16 mouse cellular contexts compared by ENCODE assay signal in the genomic region with DNA sequence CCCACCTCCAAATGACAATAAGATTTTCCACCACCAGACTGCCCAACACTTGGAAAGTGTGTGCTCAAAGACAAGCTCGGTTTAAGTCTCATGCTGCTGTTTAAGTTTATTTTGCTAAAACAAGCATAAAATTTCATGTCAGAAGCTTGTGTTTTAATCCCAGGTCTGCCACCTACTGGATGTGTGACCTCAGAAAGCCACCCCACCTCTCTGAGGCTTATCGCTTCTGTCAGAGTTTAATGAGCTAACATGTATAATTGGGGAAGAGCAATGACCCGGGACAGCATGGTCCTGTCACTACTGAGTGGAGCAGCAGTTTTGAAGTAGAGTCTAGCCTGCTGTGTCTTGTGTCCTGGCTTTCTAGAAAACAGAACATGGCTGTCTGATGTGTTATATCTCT.
DNase-seq lines count a peak whose midpoint lies in the region; ATAC-seq and TF ChIP-seq lines count a peak whose summit lies in the region.
"Had no signal": no experiment of that assay in that cellular context is flagged by ENCODE, and none has a peak within 500 bp of the region (broad histone marks: within the 10 kb centered on the region; RNA-seq: fewer than 3 reads in every experiment).

No protein-coding gene starts in this region.

- DNase-seq in liver, postnatal 0 days: no peak
- DNase-seq in liver, embryonic 11.5 days (ENCODE audit: low spot score): no peak
- DNase-seq in Muller cell, postnatal 12 days (ENCODE audit: inconsistent ontology term): peak; percentile 41
- DNase-seq in brain, adult 2 months (ENCODE audit: low read depth, low spot score): peak; percentile 45
- DNase-seq: cerebellum, adult 11 months; gastrocnemius, postnatal 14 days; kidney, adult 8-10 months; thymus, postnatal 14 days had no signal

- H3K27ac ChIP-seq in intestine, postnatal 0 days (ENCODE audit: low read depth, low read length): no peak overlapping the region
- no peak overlapping the region for H3K27ac ChIP-seq in intestine, embryonic 15.5 days
- no peak overlapping the region for H3K27ac ChIP-seq in liver, postnatal 0 days (ENCODE audit: low read depth)
- H3K27ac ChIP-seq in liver, embryonic 11.5 days (ENCODE audit: low read depth, low read length): no peak overlapping the region
- H3K27ac ChIP-seq: forebrain, embryonic 13.5 days; heart, embryonic 13.5 days; hindbrain, embryonic 12.5 days; limb, embryonic 13.5 days; midbrain, embryonic 13.5 days had no signal

- H3K4me1 ChIP-seq in intestine, postnatal 0 days (replicated peaks; ENCODE audit: control insufficient read depth, insufficient read depth, low read length): no peaks in the 10 kb centered on the region
- no peaks in the 10 kb centered on the region for H3K4me1 ChIP-seq in intestine, embryonic 15.5 days (replicated peaks)
- no peaks in the 10 kb centered on the region for H3K4me1 ChIP-seq in liver, postnatal 0 days (ENCODE audit: insufficient read depth)
- no peaks in the 10 kb centered on the region for H3K4me1 ChIP-seq in liver, embryonic 11.5 days (replicated peaks; ENCODE audit: control insufficient read depth, insufficient read depth, low read length)
- H3K4me1 ChIP-seq: forebrain, embryonic 13.5 days; heart, embryonic 13.5 days; hindbrain, embryonic 12.5 days; limb, embryonic 13.5 days; midbrain, embryonic 13.5 days had no signal

- no peaks in the 10 kb centered on the region for H3K36me3 ChIP-seq in intestine, postnatal 0 days (ENCODE audit: control insufficient read depth, insufficient read depth)
- no peaks in the 10 kb centered on the region for H3K36me3 ChIP-seq in intestine, embryonic 15.5 days
- no peaks in the 10 kb centered on the region for H3K36me3 ChIP-seq in liver, postnatal 0 days (replicated peaks; ENCODE audit: insufficient read depth, low read length)
- no peaks in the 10 kb centered on the region for H3K36me3 ChIP-seq in liver, embryonic 11.5 days (ENCODE audit: control insufficient read depth, insufficient read depth, low read length)
- H3K36me3 ChIP-seq: heart, embryonic 13.5 days; hindbrain, embryonic 12.5 days; limb, embryonic 13.5 days; midbrain, embryonic 13.5 days had no signal

- H3K4me3 ChIP-seq in intestine, postnatal 0 days (ENCODE audit: low read depth, low read length): no peak overlapping the region
- no peak overlapping the region for H3K4me3 ChIP-seq in intestine, embryonic 15.5 days (replicated peaks)
- no peak overlapping the region for H3K4me3 ChIP-seq in liver, postnatal 0 days (ENCODE audit: low read depth, low read length)
- no peak overlapping the region for H3K4me3 ChIP-seq in liver, embryonic 11.5 days (ENCODE audit: low read depth, low read length)
- H3K4me3 ChIP-seq: forebrain, embryonic 13.5 days; heart, embryonic 13.5 days; hindbrain, embryonic 12.5 days; limb, embryonic 13.5 days; midbrain, embryonic 13.5 days had no signal

- no peaks in the 10 kb centered on the region for H3K27me3 ChIP-seq in intestine, postnatal 0 days (replicated peaks; ENCODE audit: control insufficient read depth, insufficient read depth, low read length)
- H3K27me3 ChIP-seq in intestine, embryonic 15.5 days (replicated peaks): no peaks in the 10 kb centered on the region
- no peaks in the 10 kb centered on the region for H3K27me3 ChIP-seq in liver, postnatal 0 days (ENCODE audit: insufficient read depth, low read length)
- no peaks in the 10 kb centered on the region for H3K27me3 ChIP-seq in liver, embryonic 11.5 days (replicated peaks; ENCODE audit: control insufficient read depth, insufficient read depth, low read length)
- H3K27me3 ChIP-seq: forebrain, embryonic 13.5 days; heart, embryonic 13.5 days; hindbrain, embryonic 12.5 days; limb, embryonic 13.5 days; midbrain, embryonic 13.5 days had no signal

- TF ChIP-seq CTCF in intestine, postnatal 0 days (IDR thresholded peaks at IDR 0.05; ENCODE audit: low read depth): peak; percentile 46
- TF ChIP-seq CTCF in liver, postnatal 0 days (IDR thresholded peaks at IDR 0.05; ENCODE audit: low read depth): 0 out of 2 replicates have a peak, but pooled peaks have one; percentile 13

- 39% methylated on average over 3 of the region's 3 CpGs for WGBS in intestine, postnatal 0 days
- WGBS in intestine, embryonic 15.5 days: 46% methylated on average over 3 of the region's 3 CpGs
- 47% methylated on average over 3 of the region's 3 CpGs for WGBS in liver, postnatal 0 days (ENCODE audit: insufficient replicate concordance)
- WGBS in liver, embryonic 11.5 days: 52% methylated on average over 3 of the region's 3 CpGs

- H3K4me2 ChIP-seq in intestine, postnatal 0 days (replicated peaks; ENCODE audit: low read depth): no peak overlapping the region
- H3K4me2 ChIP-seq in intestine, embryonic 15.5 days (replicated peaks): no peak overlapping the region
- no peak overlapping the region for H3K4me2 ChIP-seq in liver, postnatal 0 days (ENCODE audit: low read depth, low read length)
- H3K4me2 ChIP-seq in liver, embryonic 11.5 days: no peak overlapping the region
- H3K4me2 ChIP-seq: forebrain, embryonic 13.5 days; heart, embryonic 13.5 days; hindbrain, embryonic 12.5 days; limb, embryonic 13.5 days; midbrain, embryonic 13.5 days had no signal

- no peaks in the 10 kb centered on the region for H3K9me3 ChIP-seq in intestine, postnatal 0 days (ENCODE audit: control insufficient read depth)
- H3K9me3 ChIP-seq in intestine, embryonic 15.5 days: no peaks in the 10 kb centered on the region
- H3K9me3 ChIP-seq in liver, postnatal 0 days (ENCODE audit: low read length): no peaks in the 10 kb centered on the region
- H3K9me3 ChIP-seq in liver, embryonic 11.5 days (ENCODE audit: control insufficient read depth, low read length): no peaks in the 10 kb centered on the region
- H3K9me3 ChIP-seq: forebrain, embryonic 13.5 days; heart, embryonic 13.5 days; hindbrain, embryonic 12.5 days; limb, embryonic 13.5 days; midbrain, embryonic 13.5 days had no signal

- no peak overlapping the region for H3K9ac ChIP-seq in intestine, postnatal 0 days (ENCODE audit: low read depth, low read length)
- H3K9ac ChIP-seq in intestine, embryonic 15.5 days: no peak overlapping the region
- no peak overlapping the region for H3K9ac ChIP-seq in liver, postnatal 0 days (replicated peaks)
- H3K9ac ChIP-seq in liver, embryonic 11.5 days (ENCODE audit: low read depth, low read length): no peak overlapping the region
- H3K9ac ChIP-seq: forebrain, embryonic 13.5 days; heart, embryonic 13.5 days; hindbrain, embryonic 12.5 days; limb, embryonic 13.5 days; midbrain, embryonic 13.5 days had no signal

- no peak for TF ChIP-seq EP300 in liver, postnatal 0 days (IDR thresholded peaks at IDR 0.05; ENCODE audit: low read depth)

- no peak for ATAC-seq in intestine, postnatal 0 days
- no peak for ATAC-seq in intestine, embryonic 15.5 days
- no peak for ATAC-seq in liver, postnatal 0 days
- no peak for ATAC-seq in liver, embryonic 11.5 days (replicated peaks; ENCODE audit: low FRiP score)
- ATAC-seq in megakaryocyte progenitor cell, adult 5-6 weeks (replicated peaks; ENCODE audit: poor library complexity): no peak
- ATAC-seq: forebrain, embryonic 13.5 days; midbrain, embryonic 13.5 days had no signal

Comparison
In these comparisons a context has a peak if more than half of its experiments do, and no peak if none do; other contexts are left out.
1. DNase-seq: peak in Muller cell, postnatal 12 days (single experiment) and brain, adult 2 months (single experiment); none in liver, postnatal 0 days (single experiment) and liver, embryonic 11.5 days (single experiment).